Mouse (Mus musculus) erythroblast, embryonic 14.5 days (primary cell): ENCODE results near the gene Mycbp2.

Source experiments
- GATA1 ChIP-seq: IDR thresholded peaks from 2 replicates; pipeline ENCODE4 v1.6.1; 2012; ENCODE audit warnings: low read length, inconsistent platforms, mixed read lengths
- TAL1 ChIP-seq: IDR thresholded peaks from 3 replicates; pipeline ENCODE4 v1.6.1; 2012; ENCODE audit warnings: low read length, inconsistent platforms, mixed read lengths

DNA sequence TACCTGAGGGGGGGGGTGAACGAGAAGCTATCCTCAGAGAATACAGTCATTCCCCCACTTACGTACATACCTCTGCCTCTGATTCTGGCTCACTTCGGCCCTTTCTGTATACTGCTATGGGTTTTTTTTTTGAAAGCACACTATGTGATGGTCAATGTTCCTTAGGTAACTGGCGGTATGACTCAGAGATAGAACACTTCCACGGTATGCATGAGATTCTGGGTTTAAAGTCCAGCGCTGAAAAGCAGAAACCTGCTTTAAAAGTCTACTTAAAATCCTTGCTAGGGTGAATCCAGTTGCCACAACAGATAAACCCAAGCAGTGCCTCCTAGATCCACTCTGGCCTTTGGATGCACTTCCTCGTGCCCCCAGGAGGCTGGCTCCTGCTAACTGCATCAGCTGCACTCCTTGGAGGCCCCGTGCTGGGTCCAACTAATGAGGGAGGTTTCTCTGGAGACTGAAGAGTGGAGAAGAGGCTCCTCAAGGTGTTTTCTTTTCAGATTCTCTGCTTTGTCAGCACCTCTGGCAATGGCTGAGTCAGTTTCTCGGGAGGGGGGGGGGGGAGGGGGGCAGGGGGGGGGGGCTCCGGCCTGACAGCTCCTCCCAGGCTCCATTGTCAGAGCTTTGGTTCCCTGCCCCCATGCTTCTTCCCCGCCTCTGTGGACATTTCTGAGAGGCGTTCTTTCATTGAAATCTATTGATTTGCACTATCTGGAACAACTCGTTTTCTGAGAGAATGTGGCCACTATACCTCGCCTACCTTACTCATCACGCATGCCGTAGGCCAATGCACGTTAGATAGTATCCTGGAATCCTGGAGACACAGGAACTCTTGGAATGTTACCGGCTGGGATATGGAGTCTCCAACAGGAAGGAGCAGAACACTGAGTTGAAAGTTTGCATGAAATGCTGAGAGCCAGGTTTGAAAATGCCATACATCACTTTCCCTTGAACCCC, 8.1 kb upstream of the Mycbp2 start:
- TF ChIP-seq GATA1 = no peak
- no peak for TF ChIP-seq TAL1
